Mouse (Mus musculus): ENCODE data around the gene Ripk3. TPM values are rescaled to one million over a fixed set of nuclear protein-coding genes. Genes with fewer than 3 reads are reported as not detected.
A peak's percentile ranks its signal among the peaks of the same experiment; 100 is the strongest.

Gene Ripk3
- total RNA-seq, 1 experiment from 2014 or later = 17.3 TPM

DNA sequence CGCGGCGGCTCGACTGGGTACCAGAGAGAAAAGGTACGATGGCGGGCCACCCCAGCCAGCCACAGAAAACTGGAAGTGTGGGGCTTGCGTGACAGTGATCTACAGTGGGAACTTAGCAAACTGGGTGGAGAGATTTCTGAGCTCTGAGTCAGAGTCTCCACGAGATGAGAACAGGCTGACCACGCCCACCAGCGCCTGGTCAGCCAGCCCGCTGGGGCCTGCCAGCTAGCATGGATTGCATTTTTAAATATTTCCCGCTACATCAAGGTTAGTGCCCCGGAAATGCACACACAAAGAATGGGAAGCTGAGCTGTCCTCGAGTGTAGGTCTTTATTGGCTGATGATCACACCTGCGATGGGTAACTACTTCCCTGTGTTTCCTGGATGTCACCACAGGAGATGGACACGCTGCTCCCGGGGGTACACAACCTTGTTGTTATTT is 26.7 kb upstream of the Ripk3 start:
- ATAC-seq (ENCODE audit: extremely low read depth, insufficient number of reproducible peaks, low FRiP score, poor library complexity, severe bottlenecking) = no peak

DNA sequence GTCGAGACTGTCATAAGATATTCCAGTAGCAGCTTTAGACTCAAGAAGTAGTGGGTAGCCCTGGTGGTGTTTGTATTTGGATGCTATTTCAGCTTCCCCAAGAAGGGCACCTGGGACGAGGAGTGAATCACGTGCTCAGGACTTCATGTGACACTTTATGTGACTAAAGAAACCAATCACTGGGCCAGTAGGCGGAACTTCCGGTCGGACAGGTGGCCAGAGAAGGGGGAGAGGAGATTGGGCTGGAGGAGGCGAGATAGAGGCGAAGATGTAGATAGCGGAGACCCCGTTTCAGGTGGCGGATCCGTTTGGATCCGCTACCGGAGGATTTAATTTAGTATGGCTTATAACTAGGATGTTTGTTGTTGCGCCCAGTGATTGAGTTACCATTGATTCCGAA is 26.2 kb upstream of the Ripk3 start:
- ATAC-seq (ENCODE audit: extremely low read depth, insufficient number of reproducible peaks, low FRiP score, poor library complexity, severe bottlenecking) = no peak

DNA sequence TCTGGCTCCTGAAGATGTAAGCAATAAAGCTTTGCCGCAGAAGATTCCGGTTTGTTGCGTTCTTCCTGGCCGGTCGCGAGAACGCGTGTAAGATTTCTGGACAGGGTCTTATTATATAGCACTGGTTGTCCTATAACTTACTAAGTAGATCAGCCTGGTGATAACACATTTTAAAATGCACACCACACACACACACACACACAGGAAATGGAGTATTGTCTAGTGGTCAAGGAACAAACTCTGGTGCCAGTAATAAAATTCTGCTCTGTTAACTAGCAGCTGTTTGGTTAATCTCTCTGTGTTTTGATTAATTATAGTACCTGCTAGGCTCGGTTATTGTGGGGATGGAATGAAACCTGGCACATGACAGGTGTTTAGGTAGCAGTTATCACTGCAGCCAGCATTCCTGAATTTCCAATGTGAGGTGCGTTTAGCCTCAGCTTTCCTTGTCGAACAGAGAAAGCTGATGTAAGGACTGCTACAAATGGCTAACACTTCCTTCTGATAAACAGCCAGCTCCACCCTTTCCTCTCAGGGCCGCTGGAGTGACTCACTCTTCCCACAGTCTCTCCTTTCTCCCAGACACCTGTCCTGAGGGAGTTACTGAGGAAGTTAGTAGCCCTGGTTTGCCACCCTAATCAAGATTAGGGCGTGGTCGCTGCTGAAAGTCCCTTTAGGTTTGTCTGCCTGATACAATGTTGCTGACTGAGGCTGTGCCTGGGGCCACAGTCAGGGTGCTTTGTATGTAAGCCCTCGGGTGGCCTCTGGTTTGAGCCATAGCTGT is 6.9 kb upstream of the Ripk3 start:
- no peak for ATAC-seq (ENCODE audit: extremely low read depth, insufficient number of reproducible peaks, low FRiP score, poor library complexity, severe bottlenecking)

DNA sequence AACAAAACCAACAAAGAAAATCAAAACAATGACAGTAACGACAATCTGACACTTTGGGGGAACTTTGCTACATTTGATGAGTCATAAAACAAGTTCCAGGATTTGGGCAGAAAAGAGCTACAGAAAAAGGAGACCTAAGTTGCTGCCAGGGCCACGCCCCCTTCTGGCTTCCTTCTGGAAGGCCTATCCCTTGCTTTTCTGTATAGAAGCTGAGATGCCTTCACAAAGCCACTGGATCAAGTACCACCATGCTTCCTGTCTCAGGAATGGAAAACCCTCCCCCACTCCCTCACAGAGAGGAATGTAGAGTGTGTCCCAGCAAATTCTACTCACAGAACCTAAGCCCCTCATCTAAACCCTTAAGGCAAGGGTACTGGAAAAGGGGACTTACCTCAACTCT is 5.3 kb upstream of the Ripk3 start:
- no peak for ATAC-seq (ENCODE audit: extremely low read depth, insufficient number of reproducible peaks, low FRiP score, poor library complexity, severe bottlenecking)

DNA sequence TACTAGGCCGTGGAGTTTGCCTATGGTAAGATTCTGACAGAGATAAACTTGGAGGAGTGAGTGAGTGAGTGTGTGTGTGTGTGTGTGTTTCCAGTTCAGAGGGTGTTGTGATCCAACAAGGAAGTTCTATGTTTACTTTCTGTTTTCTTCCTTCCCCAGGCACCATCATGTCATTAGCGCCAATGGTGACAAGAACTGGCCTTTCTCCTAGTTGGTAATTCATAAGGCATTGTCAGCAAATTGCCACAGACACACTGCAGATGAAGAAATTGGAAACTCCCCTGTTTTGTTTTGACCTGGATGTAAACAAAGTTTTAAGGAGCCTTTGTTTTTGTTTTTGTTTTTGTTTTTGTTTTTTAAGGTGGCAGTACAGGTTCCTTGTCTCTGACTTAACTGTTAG is 4.8 kb upstream of the Ripk3 start:
- ATAC-seq (ENCODE audit: extremely low read depth, insufficient number of reproducible peaks, low FRiP score, poor library complexity, severe bottlenecking) = no peak

DNA sequence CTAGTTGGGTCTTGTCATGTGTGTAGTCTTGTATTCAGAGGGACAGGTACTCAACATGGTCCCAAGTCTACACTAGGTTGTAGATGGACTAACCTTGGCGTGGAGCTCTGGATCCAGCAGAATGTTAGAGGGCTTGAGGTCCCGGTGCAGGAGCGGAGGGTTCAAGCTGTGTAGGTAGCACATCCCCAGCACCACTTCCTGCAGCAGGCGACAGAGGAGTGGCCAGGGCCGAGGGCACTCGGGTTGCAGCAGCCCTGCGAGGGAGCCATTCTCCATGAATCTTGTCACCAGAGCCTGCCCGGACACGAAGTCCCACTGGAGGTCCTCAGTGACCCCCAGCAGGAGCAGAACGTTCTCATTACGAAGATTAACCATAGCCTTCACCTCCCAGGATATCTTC is 934 bp downstream of the Ripk3 start:
- no peak for ATAC-seq (ENCODE audit: extremely low read depth, insufficient number of reproducible peaks, low FRiP score, poor library complexity, severe bottlenecking)

DNA sequence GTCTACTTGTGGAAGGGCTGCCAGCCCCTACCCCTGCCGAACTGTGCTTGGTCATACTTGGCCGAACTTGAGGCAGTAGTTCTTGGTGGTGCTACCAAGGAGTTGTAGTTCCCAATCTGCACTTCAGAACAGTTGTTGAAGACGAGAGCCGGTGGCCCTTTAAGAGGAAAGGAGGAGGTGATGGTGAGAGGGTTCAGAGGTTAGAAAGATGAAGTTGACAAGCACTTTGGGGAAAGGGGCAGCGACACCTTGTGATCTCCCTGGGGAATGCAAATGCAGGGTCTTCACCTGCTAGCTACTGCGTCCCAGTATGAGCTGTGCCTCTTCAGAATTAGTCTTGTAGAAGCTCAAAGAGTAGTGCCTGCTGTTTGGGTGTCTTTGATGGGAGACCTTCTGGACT is 3.5 kb downstream of the Ripk3 start:
- ATAC-seq (ENCODE audit: extremely low read depth, insufficient number of reproducible peaks, low FRiP score, poor library complexity, severe bottlenecking) = no peak

DNA sequence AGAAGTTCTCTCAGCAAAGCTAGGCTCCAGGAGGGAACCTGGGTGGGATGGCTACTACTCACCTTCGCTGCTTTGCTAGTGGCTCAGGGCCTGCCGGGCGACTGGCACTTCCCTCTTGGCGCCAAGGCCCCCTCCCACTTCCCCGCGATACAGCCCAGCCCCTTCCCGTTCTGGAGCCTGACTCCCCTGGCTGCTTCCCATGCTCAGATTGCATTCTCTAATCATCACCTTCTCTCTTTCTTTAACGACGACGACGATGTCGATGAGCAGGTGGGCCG is 4.8 kb downstream of the Ripk3 start, which contains the start of gene Adcy4:
Gene Adcy4, minus strand, starts transcription at position 138 of the 278 bp plus-strand sequence.
- ATAC-seq (ENCODE audit: extremely low read depth, insufficient number of reproducible peaks, low FRiP score, poor library complexity, severe bottlenecking) = no peak

DNA sequence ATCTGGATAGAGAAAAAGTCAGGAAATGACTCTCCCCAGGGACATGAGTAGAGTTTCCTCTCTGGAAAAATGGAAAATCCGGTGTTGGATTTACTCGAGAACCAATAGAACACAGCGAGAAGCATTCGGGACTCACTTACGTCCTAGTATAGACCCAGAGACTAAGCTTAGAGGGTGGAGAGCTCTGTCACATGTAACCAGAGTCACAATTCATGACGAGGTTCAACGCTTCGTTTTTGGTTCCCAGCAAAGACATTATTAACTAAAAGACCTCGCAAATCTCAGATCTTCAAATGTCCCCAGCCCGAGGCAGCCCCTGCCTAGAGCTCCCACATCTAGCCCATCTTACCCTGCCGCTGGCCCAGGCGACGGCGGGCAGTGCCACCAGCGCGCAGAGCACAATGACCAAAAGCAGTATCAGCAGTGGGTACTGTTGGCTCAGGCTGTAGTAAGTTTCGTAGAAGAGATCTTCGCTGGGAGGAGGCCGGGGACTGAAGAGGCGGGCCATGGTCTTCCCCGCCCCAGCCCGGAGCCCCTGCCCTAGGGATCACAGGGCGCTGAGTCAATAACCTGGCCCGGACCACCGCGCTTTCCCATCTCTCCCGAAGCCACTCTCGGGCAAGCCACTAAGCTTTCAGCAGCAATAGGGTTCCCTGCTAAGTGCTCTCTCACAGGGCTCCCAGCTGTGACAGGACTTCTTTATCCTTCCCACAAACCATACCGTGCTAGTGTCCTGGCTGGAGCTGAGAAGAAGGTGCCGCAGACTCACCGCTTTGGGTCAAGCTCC is 5.3 kb downstream of the Ripk3 start:
- no peak for ATAC-seq (ENCODE audit: extremely low read depth, insufficient number of reproducible peaks, low FRiP score, poor library complexity, severe bottlenecking)

DNA sequence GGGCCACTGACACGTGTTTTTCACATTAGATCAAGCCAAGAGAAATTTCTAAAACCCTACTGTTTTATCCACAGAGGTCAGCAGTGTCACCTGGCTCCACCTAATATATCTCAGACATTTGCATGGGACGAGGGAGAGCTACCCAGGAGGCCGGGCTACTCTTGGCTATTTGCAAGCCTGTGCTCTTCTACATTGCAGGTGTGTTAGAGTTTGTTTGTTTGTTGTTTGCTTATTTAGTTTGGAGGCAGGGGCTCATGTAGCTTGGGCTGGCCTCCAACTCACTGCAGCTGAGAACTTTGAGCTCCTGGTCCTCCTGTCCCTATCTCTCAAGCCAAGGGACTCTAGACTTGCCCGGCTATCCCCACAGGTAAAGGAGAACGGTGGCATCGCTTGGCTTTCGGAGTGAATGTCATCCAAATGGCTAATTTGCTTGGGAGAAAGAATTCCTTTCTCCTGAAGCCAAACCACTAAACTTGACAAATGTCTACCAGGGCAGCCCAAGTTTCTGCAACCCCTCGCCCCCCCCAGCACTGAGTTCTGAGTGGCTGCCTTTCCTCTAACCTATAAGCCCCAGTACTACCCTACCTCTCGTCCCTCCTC is 6.2 kb downstream of the Ripk3 start:
- ATAC-seq (ENCODE audit: extremely low read depth, insufficient number of reproducible peaks, low FRiP score, poor library complexity, severe bottlenecking) = no peak

DNA sequence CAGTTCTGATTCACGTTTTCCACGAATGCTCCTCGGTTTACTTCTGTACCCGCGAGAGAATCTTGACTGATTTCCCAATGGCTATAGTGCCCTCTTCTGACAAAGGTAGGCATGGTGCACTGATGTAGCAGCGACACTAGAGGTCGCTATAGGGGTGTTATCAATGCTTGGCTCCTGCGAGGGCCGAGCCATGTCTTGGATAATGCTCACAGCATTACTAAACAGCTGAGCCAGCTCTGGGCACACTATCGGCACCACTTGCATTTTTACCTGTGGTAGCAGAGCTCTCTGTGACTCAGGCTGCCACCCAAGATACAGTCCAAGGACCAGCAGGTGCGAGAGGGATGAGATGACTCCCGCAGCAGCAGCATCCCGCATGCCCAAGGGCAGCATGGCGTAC is 7.4 kb downstream of the Ripk3 start:
- ATAC-seq (ENCODE audit: extremely low read depth, insufficient number of reproducible peaks, low FRiP score, poor library complexity, severe bottlenecking) = peak; percentile 82

DNA sequence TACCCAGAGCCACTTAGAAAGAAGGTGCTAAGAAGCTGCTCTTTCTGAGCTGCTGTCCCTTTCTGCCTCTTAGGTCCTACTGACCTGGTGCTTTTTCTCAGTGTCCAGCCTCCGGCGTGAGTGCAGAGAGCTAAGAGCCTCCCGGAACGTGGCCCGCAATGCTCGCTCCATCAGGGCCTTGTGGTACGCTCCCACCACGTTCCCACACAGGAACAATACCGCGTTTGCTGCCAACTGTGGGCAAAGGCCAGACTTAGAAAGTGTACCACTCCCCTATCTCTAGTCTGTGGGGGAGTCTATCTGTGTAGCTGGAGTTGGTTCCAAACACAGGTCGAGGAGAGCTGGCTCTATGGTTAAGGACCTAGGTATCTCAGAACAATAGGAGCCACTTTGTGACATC is 7.9 kb downstream of the Ripk3 start:
- ATAC-seq (ENCODE audit: extremely low read depth, insufficient number of reproducible peaks, low FRiP score, poor library complexity, severe bottlenecking) = no peak

DNA sequence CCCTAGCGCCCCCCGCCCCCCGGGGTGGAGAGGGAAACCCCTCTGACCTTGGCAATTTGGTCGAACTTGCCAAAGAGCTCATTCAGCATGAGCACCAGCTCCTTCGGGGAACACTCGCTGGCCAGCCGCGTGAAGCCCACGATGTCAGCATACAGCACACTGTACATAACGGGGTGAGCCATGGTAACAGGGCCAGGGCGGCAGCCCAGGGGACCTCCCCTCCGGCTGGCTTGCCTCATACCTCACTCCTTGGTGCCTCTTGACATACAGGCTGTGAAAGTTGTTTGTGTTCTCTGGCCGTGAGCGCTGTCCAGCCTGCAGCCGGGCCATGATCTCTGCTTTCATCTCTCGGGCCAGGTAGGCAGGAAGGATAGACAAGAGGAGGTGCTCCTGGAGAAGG is 9.0 kb downstream of the Ripk3 start:
- no peak for ATAC-seq (ENCODE audit: extremely low read depth, insufficient number of reproducible peaks, low FRiP score, poor library complexity, severe bottlenecking)

DNA sequence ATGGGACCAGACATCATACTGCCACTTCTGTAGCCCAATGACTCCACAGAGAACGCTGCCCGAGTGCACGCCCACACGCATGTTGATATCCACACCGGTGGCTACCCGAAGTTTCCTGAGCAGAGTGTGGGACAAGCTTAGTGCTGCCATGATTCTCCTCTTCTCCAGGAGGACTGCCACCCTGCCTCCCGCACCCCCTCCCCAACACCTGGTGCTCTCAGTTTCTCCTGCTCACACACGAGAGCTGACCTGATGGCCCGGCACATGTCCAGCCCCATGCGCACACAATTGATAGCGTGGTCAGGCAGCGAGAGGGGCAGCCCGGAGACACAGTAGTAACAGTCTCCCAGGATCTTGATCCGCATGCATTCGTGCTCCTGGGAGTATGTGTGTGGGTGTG is 10.0 kb downstream of the Ripk3 start:
- ATAC-seq (ENCODE audit: extremely low read depth, insufficient number of reproducible peaks, low FRiP score, poor library complexity, severe bottlenecking) = no peak

DNA sequence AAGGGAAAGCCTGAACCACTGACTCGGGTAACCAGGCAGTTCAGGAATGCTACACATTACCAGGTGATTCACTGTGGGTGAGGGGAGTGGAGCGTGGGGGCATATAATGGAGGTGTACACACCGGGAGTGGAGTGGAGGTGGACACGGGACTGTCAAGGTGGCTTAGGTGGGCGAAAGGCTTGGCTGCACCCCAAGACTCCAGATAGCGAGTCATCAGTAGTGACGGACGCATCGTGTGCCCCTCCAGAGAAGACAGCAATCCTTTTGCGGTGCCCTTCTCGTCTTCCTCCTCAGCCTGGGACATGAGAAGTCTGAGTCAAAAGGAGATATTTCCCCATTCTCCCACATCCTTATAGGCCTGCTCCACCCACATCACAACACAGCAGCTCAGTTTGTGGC is 10.9 kb downstream of the Ripk3 start:
- ATAC-seq (ENCODE audit: extremely low read depth, insufficient number of reproducible peaks, low FRiP score, poor library complexity, severe bottlenecking) = no peak

DNA sequence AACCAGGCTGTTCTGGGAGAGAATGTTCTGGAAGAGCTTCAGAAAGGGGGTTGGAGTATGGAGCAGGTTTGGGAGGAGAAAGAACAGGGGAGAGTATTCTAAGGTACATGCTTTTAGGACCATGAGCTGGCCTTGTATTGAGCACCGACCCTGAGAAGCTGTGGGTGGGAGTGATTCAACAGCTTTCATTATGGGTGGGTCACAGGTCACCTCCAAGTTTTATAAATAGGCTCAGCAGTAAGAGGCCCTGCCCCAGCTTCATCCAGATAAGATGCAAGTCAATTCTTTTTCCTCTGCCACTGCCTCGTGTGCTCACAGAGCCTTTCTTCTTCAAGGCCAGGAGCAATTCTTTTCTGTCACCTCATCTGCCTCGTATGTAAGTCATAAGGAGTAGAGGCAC is 11.5 kb downstream of the Ripk3 start:
- ATAC-seq (ENCODE audit: extremely low read depth, insufficient number of reproducible peaks, low FRiP score, poor library complexity, severe bottlenecking) = no peak

DNA sequence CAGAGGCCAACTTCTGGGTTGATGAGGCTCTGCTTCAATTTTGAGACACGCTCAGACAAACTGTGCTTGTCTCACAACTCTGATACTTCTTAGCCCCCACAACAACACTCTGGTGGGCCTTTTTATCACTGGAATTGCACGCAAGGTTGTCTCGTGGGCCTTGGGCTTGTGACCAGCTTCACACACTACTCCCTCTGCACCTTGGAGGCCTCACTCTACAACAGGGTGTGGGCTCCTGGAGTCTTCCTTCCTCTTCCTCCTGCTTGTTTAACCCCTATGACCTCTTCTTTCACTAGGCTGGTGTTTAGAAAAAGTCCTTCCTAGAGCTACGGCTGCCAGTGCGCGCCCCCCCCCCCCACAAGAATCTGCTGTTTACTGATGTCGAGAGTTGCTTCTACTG is 12.0 kb downstream of the Ripk3 start:
- ATAC-seq (ENCODE audit: extremely low read depth, insufficient number of reproducible peaks, low FRiP score, poor library complexity, severe bottlenecking) = no peak

DNA sequence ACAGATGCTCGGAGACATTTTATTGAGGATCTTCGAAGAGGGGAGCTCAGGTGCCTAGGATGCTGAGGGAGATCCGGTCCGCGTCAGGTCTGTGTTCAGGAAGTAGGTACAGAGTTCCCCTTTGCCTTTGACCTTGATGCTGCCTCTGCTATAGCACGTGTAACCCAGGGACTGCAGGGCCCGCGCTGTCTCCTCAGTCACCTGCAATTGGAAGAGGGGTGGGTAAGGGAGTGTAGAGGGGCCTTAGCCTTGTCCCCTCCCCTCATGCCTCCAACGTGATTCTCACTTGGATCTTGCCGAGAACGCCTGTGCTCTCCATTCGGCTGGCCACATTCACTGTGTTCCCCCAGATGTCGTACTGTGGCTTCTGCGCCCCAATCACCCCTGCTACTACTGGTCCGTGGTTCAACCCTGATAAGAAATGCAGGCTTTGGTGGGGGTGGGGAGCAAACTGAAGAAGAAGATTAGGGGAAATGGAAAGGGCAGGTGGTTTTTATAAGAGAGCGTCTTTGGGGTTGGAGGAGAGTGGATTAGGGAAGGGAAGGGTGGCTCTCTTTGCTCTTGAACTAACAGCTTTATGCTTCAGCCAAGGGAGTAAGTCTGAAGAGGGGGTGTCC is 19.5 kb downstream of the Ripk3 start:
- no peak for ATAC-seq (ENCODE audit: extremely low read depth, insufficient number of reproducible peaks, low FRiP score, poor library complexity, severe bottlenecking)

DNA sequence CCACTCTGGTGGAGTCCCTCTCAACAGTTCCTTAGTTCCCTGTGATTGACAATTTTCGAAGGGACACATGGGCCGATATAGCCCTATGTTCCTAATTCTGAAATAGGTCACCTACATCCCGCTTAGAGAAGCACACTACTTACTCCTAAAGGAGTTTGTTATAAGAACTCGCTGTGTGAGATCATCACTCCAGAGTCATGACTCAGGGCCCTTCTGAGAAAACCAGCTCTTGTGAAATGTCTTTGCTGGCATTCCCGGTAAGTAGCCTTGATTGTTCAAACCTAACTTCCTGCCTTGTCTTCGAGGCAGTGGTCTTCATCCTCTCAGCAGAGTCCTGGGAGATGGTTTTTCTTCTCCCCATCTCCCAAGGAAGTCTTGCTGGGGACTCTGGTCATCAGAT is 20.1 kb downstream of the Ripk3 start:
- ATAC-seq (ENCODE audit: extremely low read depth, insufficient number of reproducible peaks, low FRiP score, poor library complexity, severe bottlenecking) = no peak
